Mouse (Mus musculus) neural tube, embryonic 15.5 days (tissue): Measurements from ENCODE around the gene Mfsd12. TPM values are rescaled to one million over a fixed set of nuclear protein-coding genes. Genes with fewer than 3 reads are reported as not detected.

Source experiments
- ATAC-seq: fragments of 200-750 bp; cut with Nextera tagmentation; 2 replicates; pipeline ENCODE4 v1.8.0; 2017; ENCODE audit warnings: mild to moderate bottlenecking, moderate TSS enrichment, moderate library complexity; ENCODE audit not compliant: low FRiP score
- H3K27ac ChIP-seq: fragments of 300-500 bp; sonication (generic); replicated peaks from 2 replicates; pipeline ENCODE4 v1.5.1; 2015; ENCODE audit warnings: mild to moderate bottlenecking, inconsistent platforms
- H3K27me3 ChIP-seq: fragments of 300-500 bp; sonication (generic); replicated peaks from 2 replicates; pipeline ENCODE4 v1.6.1; 2015; ENCODE audit warnings: inconsistent platforms
- H3K36me3 ChIP-seq: fragments of 300-500 bp; sonication (generic); 2 replicates; pipeline ENCODE4 v1.6.1; 2015; ENCODE audit warnings: inconsistent platforms
- H3K4me1 ChIP-seq: fragments of 300-500 bp; sonication (generic); 2 replicates; pipeline ENCODE4 v1.6.1; 2015; ENCODE audit warnings: inconsistent platforms
- H3K4me2 ChIP-seq: fragments of 300-500 bp; sonication (generic); 2 replicates; pipeline ENCODE4 v1.6.1; 2015; ENCODE audit warnings: inconsistent platforms, mild to moderate bottlenecking, moderate library complexity
- H3K4me3 ChIP-seq: fragments of 300-500 bp; sonication (generic); replicated peaks from 2 replicates; pipeline ENCODE4 v1.5.1; 2015; ENCODE audit warnings: mild to moderate bottlenecking, inconsistent platforms
- H3K9ac ChIP-seq: fragments of 300-500 bp; sonication (generic); replicated peaks from 2 replicates; pipeline ENCODE4 v1.6.1; 2015; ENCODE audit warnings: mild to moderate bottlenecking, inconsistent platforms
- H3K9me3 ChIP-seq: fragments of 300-500 bp; sonication (generic); replicated peaks from 2 replicates; pipeline ENCODE4 v1.6.1; 2016; ENCODE audit warnings: inconsistent platforms
- WGBS: fragments of 180-500 bp; shearing (Covaris S2); methylation state at CpG from one replicate; pipeline ENCODE4 v1.1.7; 2015; ENCODE audit warnings: mixed read lengths; 5-methylcytosine and 5-hydroxymethylcytosine counted together
- polyA plus RNA-seq: library from polyadenylated mRNA; unstranded; fragments of >200 nt; fragmentation: Nextera tagmentation; extraction: Ambion mirVana; gene quantifications from 2 replicates; pipeline ENCODE4 v1.2.1, GENCODE M21; 2015

The Mfsd12 gene
- polyA plus RNA-seq: 22.9 and 29.4 TPM in 2 replicates

- 2% methylated on average over 64 of the region's 79 CpGs for WGBS
These were observed at the start of gene Mfsd12 for GRCm38 (mm10) chr10:81356991-81357844. Gene Mfsd12, plus strand, starts transcription at chr10:81357491.

DNA sequence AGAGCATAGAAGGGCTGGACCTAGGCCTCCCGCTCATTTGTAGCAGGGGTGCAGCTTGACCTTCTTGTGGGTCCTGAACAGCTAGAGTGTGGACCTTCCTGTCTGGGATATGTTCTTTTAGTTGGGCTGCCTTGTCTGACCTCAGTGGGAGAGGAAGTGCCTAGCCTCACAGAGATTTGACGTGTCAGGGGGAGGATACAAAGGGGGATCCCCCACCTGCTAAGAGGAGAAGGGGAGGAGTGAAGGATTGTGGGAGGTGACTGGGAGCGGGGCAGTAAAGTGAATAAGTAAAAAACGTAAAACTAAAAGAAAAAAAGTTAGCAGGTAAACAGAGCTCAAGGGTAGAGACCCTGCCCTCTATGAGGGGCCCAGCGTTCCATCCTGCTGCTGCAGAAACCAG lies 47.7 kb upstream of the Mfsd12 start:
- 84% methylated on average over 5 of the region's 5 CpGs for WGBS
- H3K4me1 ChIP-seq: no peaks in the 10 kb centered on the region
- H3K9ac ChIP-seq: no peak overlapping the region
- H3K9me3 ChIP-seq: no peaks in the 10 kb centered on the region
- no peak overlapping the region for H3K4me2 ChIP-seq
- H3K27me3 ChIP-seq: no peaks in the 10 kb centered on the region
- no peak for ATAC-seq
- no peak overlapping the region for H3K27ac ChIP-seq
- peaks cover 89% of the 10 kb centered on the region for H3K36me3 ChIP-seq
- no peak overlapping the region for H3K4me3 ChIP-seq

More at GRCm38 (mm10) chr10:81356991-81357844, at the start of gene Mfsd12:
- no peaks in the 10 kb centered on the region for H3K9me3 ChIP-seq
- H3K4me3 ChIP-seq: peak within 1 kb of the TSS; percentile 73
- peak; percentile 93 for ATAC-seq
- no peaks in the 10 kb centered on the region for H3K27me3 ChIP-seq
- peak within 1 kb of the TSS; percentile 63 for H3K27ac ChIP-seq
- H3K4me1 ChIP-seq: peaks cover 42% of the 10 kb centered on the region
- peaks cover 7% of the 10 kb centered on the region; the same call in 1 of the 2 replicates for H3K36me3 ChIP-seq
- peak within 1 kb of the TSS; percentile 85 for H3K4me2 ChIP-seq
- peak within 1 kb of the TSS; percentile 76 for H3K9ac ChIP-seq

DNA sequence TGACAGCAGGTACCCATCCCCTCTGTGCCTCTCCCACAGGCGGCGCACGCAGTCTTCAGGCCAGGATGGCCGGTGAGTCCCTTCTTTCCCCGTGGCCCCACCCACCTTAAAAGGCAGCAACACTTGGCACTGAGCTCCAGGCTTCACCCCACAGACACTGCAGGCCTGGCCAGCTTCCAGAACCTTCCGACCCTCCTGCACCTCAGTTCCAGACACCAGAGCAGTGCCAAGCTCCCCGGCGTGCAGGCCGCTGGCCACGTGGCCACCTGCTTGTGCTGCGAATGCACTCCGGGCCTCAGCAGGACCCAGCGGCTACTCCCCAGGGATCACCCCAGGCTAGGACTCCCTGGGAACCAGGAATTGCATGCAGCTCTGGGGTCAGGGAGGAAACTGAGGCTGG lies 43.7 kb upstream of the Mfsd12 start:
- no peak overlapping the region for H3K9ac ChIP-seq
- no peaks in the 10 kb centered on the region for H3K9me3 ChIP-seq
- H3K4me3 ChIP-seq: no peak overlapping the region
- no peak overlapping the region for H3K4me2 ChIP-seq
- H3K36me3 ChIP-seq: peaks cover 88% of the 10 kb centered on the region
- H3K27me3 ChIP-seq: no peaks in the 10 kb centered on the region
- H3K27ac ChIP-seq: no peak overlapping the region
- WGBS: 92% methylated on average over 13 of the region's 13 CpGs
- H3K4me1 ChIP-seq: peaks cover 8% of the 10 kb centered on the region; the same call in 1 of the 2 replicates
- no peak for ATAC-seq

DNA sequence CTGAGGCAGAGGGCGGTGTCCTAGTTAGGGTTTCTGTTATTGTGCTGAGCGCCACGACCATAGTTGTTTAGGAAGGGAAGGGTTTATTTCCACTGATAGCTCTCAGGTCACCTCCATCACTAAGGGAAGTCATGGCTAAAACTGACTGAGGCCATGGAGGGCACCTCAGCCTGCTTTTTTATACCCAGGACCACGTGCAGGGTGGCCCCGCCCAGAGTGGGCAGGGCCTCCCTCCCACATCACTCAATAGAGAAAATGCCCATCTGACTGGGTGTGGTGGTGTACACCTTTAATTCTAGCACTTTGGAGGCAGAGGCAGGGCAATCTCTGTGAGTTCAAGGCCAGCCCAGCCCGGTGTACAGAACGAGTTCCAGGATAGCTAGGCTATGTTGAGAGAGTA lies 43.1 kb upstream of the Mfsd12 start:
- Histone ChIP-seq H3K4me3 (no peak overlapping the region), H3K36me3 (peaks cover 87% of the 10 kb centered on the region), H3K4me2 (no peak overlapping the region), H3K4me1 (peaks cover 14% of the 10 kb centered on the region), H3K27ac (no peak overlapping the region), H3K9me3 (no peaks in the 10 kb centered on the region), H3K9ac (no peak overlapping the region), H3K27me3 (no peaks in the 10 kb centered on the region)
- 82% methylated on average over 7 of the region's 7 CpGs for WGBS
- ATAC-seq: no peak

DNA sequence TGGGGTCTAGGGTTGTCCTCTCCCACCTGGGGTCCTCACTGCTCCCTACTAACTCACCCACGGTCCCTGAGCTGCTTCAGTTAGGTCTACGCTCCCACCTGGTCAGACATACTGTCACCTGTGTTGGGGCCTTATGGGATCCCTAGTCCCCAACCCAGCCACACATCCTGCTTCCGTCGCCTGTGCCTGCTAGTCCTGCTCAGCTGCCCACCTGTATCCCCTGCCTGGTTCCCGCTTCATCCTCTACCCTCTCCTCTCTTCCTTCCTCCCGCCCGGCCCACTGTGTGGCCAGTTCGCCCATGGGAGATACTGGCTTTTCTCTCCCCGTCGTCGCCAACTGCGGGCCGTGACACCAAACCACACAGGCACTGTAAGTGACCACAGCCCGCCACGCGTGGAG lies 41.7 kb upstream of the Mfsd12 start:
- Histone ChIP-seq H3K27ac (no peak overlapping the region), H3K4me3 (no peak overlapping the region), H3K9me3 (no peaks in the 10 kb centered on the region), H3K27me3 (no peaks in the 10 kb centered on the region), H3K4me1 (peaks cover 22% of the 10 kb centered on the region), H3K4me2 (no peak overlapping the region), H3K36me3 (peaks cover 73% of the 10 kb centered on the region), H3K9ac (no peak overlapping the region)
- WGBS: 94% methylated on average over 16 of the region's 16 CpGs
- ATAC-seq: no peak

DNA sequence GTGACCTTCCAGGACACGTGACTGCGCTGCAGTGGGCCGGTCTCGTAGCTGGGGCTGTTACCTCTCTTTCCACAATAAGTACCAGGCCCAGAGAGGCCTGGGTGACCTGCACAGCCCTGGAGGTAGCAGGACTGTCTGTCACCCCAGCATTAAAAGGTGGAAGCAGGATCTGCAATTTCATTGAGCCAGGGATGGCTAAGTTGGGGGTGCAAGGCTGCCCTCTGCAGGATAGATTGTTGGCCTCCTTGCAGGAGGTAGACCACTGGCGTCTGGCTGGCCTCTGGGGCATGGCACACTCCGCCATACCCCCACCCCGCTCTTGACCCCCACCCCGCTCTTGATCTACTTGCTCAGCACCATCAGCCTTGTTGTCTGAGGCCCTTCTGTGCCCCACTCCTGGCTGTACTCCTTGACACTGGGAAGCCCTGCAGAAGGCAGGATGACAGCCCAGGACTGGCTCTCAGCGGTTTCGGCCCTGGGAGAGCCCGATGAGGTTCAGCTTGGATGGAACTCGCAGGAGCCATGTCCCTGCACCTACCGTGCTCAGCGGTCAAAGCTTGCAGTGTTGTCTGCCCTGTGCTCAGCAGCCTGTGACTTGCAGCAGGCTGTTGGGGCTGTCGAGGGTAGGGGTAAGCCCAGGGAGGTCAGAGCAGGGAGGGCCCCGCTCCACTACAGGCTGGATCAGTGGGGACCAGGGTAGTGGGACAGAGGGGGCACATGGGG lies 40.8 kb upstream of the Mfsd12 start:
- Histone ChIP-seq H3K4me3 (no peak overlapping the region), H3K4me1 (peaks cover 24% of the 10 kb centered on the region), H3K27me3 (no peaks in the 10 kb centered on the region), H3K9ac (0 out of 2 replicates have a peak overlapping the region, but pooled peaks have one; percentile 14), H3K27ac (no peak overlapping the region), H3K4me2 (peak overlapping the region; percentile 38), H3K36me3 (peaks cover 64% of the 10 kb centered on the region), H3K9me3 (no peaks in the 10 kb centered on the region)
- 47% methylated on average over 16 of the region's 16 CpGs for WGBS
- no peak for ATAC-seq

DNA sequence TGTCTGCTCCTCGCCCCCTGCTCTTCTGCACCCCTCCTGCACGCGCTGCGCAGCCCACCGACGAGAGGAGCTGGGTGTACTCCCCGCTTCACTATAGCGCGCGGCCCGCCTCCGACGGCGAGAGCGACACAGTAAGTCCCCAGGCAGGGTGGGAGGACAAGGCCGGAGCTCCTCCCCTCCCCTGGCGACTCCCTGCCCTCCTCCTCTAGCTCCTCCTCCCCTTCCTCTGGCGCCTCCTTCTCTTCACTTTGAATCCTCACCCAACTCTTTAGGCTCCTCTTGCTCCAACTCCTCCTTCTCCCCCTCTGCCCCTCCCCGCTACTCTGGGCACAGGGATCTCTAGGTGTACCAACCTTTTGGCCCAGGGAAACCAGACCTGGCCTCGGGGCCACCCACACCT lies 40.0 kb upstream of the Mfsd12 start:
- Histone ChIP-seq H3K27me3 (no peaks in the 10 kb centered on the region), H3K9me3 (no peaks in the 10 kb centered on the region), H3K36me3 (peaks cover 56% of the 10 kb centered on the region), H3K9ac (0 out of 2 replicates have a peak overlapping the region, but pooled peaks have one; percentile 14), H3K4me1 (peaks cover 32% of the 10 kb centered on the region), H3K27ac (no peak overlapping the region), H3K4me2 (peak overlapping the region; percentile 38), H3K4me3 (no peak overlapping the region)
- 20% methylated on average over 20 of the region's 20 CpGs for WGBS
- ATAC-seq: no peak

GRCm38 (mm10) chr10:81318589-81319329 lies 38.5 kb upstream of the Mfsd12 start:
- Histone ChIP-seq H3K27me3 (no peaks in the 10 kb centered on the region), H3K4me1 (peaks cover 36% of the 10 kb centered on the region), H3K4me2 (peak overlapping the region; percentile 75), H3K9me3 (no peaks in the 10 kb centered on the region), H3K36me3 (peaks cover 57% of the 10 kb centered on the region), H3K9ac (0 out of 2 replicates have a peak overlapping the region, but pooled peaks have one; percentile 57), H3K4me3 (peak overlapping the region; percentile 98), H3K27ac (peak overlapping the region; percentile 96; the same call in 1 of the 2 replicates)
- WGBS: 88% methylated on average over 13 of the region's 13 CpGs
- no peak for ATAC-seq

DNA sequence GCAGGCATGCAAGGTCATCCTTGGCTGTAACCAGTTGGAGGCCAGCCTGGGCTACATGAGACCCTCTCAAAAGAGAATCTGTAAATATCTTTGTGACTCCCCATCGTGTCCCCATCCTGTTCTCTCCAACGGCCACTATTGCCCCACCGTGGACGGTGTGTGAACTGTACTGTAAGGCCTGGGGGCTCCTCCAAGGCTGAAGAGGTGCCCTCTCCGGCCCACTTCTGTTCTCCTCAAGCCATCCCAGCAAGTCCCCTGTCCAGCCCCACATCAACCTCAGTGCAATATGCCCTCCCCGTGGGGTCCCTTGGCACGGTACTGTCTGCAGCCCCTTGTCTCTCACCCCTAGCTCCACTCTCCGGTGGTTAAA lies 38.0 kb upstream of the Mfsd12 start:
- H3K27me3 ChIP-seq: no peaks in the 10 kb centered on the region
- H3K36me3 ChIP-seq: peaks cover 57% of the 10 kb centered on the region
- H3K4me3 ChIP-seq: peak overlapping the region; percentile 98
- peak overlapping the region; percentile 96 for H3K27ac ChIP-seq
- no peaks in the 10 kb centered on the region for H3K9me3 ChIP-seq
- peaks cover 36% of the 10 kb centered on the region for H3K4me1 ChIP-seq
- ATAC-seq: no peak
- 50% methylated on average over 8 of the region's 8 CpGs for WGBS
- peak overlapping the region; percentile 57 for H3K9ac ChIP-seq
- H3K4me2 ChIP-seq: peak overlapping the region; percentile 75

DNA sequence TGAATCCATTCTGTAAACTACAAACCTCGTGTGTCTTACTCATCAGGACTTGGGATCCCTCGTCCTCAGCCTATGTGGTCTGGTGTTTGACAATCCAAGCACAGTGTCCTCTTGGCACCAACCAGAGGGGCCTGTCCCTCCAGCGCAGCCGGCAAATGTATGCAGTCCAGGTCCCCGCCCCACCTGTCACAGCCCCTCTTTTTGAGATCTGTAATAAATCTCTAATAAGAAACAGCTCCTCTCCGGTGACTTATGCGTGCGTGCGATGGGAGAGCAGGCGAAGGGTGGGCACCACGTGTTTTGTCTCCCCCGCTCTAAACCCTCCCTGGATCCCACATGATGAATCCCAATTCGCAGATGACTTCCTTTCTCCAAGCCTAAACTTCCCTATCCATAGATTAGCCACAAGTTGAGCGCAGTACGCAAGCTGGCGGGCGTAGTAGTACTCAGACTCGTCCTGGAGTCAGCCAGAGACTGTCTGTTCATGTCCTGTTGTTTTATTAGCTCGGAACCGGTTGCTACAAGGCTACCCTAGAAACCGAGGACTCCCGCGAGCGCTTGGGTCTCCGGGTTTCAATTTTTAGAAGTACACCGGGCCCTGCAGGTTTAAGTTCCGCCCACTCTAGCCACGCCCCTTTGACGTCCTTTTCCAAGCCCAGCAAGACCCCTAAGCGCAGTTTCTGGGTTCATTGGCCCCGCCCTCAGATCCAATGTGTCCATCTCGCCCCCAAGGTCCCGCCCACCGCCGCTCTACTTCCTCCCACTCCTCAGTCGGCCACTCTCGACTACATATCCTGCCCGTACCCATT lies 37.3 kb upstream of the Mfsd12 start:
- Histone ChIP-seq H3K4me2 (peak overlapping the region; percentile 75), H3K9me3 (no peaks in the 10 kb centered on the region), H3K4me3 (peak overlapping the region; percentile 98), H3K36me3 (peaks cover 57% of the 10 kb centered on the region), H3K27me3 (no peaks in the 10 kb centered on the region), H3K27ac (peak overlapping the region; percentile 96), H3K9ac (peak overlapping the region; percentile 57), H3K4me1 (peaks cover 36% of the 10 kb centered on the region)
- WGBS: 1% methylated on average over 38 of the region's 38 CpGs
- ATAC-seq: peak; percentile 86; the same call in 1 of the 2 replicates
